Mouse (Mus musculus): ENCODE measurements around the gene Gdf2. TPM values are rescaled to one million over a fixed set of nuclear protein-coding genes. Genes with fewer than 3 reads are reported as not detected.
A peak's percentile ranks its signal among the peaks of the same experiment; 100 is the strongest.

Gdf2 gene
- polyA plus RNA-seq, 1 experiment = not detected

DNA sequence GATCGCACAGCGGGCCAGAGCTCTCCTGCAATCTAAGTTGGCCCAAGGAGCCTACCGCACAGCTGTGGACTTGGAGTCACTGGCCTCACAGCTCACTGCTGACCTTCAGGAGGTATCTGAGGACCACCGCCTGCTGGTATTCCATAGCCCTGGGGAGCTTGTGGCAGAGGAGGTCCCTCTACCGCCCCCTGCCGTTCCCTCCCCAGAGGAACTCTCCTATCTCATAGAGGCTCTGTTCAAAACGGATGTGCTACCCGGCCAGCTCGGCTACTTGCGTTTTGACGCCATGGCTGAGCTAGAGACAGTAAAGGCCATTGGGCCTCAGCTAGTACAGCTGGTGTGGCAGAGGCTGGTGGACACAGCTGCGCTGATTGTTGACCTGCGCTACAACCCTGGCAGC, 15.2 kb downstream of the Gdf2 start:
- Histone ChIP-seq H3K27me3 (ENCODE audit: control insufficient read depth, insufficient read depth, low read length) (no peaks in the 10 kb centered on the region), H3K4me1 (ENCODE audit: control insufficient read depth, insufficient read depth, low read length) (peaks cover 9% of the 10 kb centered on the region), H3K27ac (ENCODE audit: control insufficient read depth, insufficient read depth, low read depth, low read length) (no peak overlapping the region), H3K36me3 (ENCODE audit: control insufficient read depth, insufficient read depth, low read length) (no peaks in the 10 kb centered on the region), H3K4me3 (ENCODE audit: control insufficient read depth, low read depth, low read length) (peak overlapping the region; percentile 17)
- peak; percentile 60; the same call in 1 of the 2 replicates for TF ChIP-seq CTCF (IDR thresholded peaks at IDR 0.05; ENCODE audit: control insufficient read depth, insufficient read depth, insufficient replicate concordance, low read depth, low read length)
- no peak for TF ChIP-seq POLR2A (IDR thresholded peaks at IDR 0.05; ENCODE audit: control insufficient read depth, low read depth, low read length)

- no peak overlapping the region for H3K27ac ChIP-seq (ENCODE audit: control insufficient read depth, insufficient read depth, low read depth, low read length)
- no peaks in the 10 kb centered on the region for H3K36me3 ChIP-seq (ENCODE audit: control insufficient read depth, insufficient read depth, low read length)
- H3K4me1 ChIP-seq (ENCODE audit: control insufficient read depth, insufficient read depth, low read length) = peaks cover 9% of the 10 kb centered on the region
- no peak for TF ChIP-seq CTCF (IDR thresholded peaks at IDR 0.05; ENCODE audit: control insufficient read depth, insufficient read depth, insufficient replicate concordance, low read depth, low read length)
- TF ChIP-seq POLR2A (IDR thresholded peaks at IDR 0.05; ENCODE audit: control insufficient read depth, low read depth, low read length) = no peak
- H3K27me3 ChIP-seq (ENCODE audit: control insufficient read depth, insufficient read depth, low read length) = no peaks in the 10 kb centered on the region
- H3K4me3 ChIP-seq (ENCODE audit: control insufficient read depth, low read depth, low read length) = no peak overlapping the region
Observed at GRCm38 (mm10) chr14:33958186-33958585, 17.3 kb downstream of the Gdf2 start.

- Histone ChIP-seq H3K4me3 (ENCODE audit: control insufficient read depth, low read depth, low read length) (no peak overlapping the region), H3K4me1 (ENCODE audit: control insufficient read depth, insufficient read depth, low read length) (peaks cover 9% of the 10 kb centered on the region), H3K27ac (ENCODE audit: control insufficient read depth, insufficient read depth, low read depth, low read length) (no peak overlapping the region), H3K36me3 (ENCODE audit: control insufficient read depth, insufficient read depth, low read length) (no peaks in the 10 kb centered on the region), H3K27me3 (ENCODE audit: control insufficient read depth, insufficient read depth, low read length) (no peaks in the 10 kb centered on the region)
- TF ChIP-seq POLR2A (IDR thresholded peaks at IDR 0.05; ENCODE audit: control insufficient read depth, low read depth, low read length) (no peak), CTCF (IDR thresholded peaks at IDR 0.05; ENCODE audit: control insufficient read depth, insufficient read depth, insufficient replicate concordance, low read depth, low read length) (no peak)
Observed at GRCm38 (mm10) chr14:33958841-33959240, 18.0 kb downstream of the Gdf2 start.

GRCm38 (mm10) chr14:33959341-33959740, 18.5 kb downstream of the Gdf2 start:
- Histone ChIP-seq H3K4me3 (ENCODE audit: control insufficient read depth, low read depth, low read length) (no peak overlapping the region), H3K36me3 (ENCODE audit: control insufficient read depth, insufficient read depth, low read length) (no peaks in the 10 kb centered on the region), H3K27me3 (ENCODE audit: control insufficient read depth, insufficient read depth, low read length) (no peaks in the 10 kb centered on the region), H3K4me1 (ENCODE audit: control insufficient read depth, insufficient read depth, low read length) (peaks cover 9% of the 10 kb centered on the region), H3K27ac (ENCODE audit: control insufficient read depth, insufficient read depth, low read depth, low read length) (no peak overlapping the region)
- TF ChIP-seq POLR2A (IDR thresholded peaks at IDR 0.05; ENCODE audit: control insufficient read depth, low read depth, low read length) = no peak
- TF ChIP-seq CTCF (IDR thresholded peaks at IDR 0.05; ENCODE audit: control insufficient read depth, insufficient read depth, insufficient replicate concordance, low read depth, low read length) = peak; percentile 74; the same call in 1 of the 2 replicates

DNA sequence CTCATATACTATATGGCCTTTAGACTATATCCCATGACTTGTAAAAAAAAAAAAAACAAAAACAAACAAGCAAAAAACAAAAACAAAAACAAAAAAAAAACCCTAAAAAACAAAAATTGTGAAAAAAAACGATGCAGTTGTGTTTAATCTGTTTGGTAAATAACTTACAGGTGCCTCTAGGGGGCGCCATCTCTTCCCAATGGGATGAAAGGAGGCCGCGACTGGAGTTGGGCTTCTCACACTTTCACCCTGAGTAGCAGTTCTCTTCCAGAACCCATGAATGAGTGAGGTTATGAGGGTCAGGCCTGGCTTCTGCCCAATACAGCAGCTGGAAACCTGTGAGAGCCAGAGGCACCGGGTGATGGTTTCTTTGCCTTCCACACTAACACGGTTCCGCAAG, 24.8 kb downstream of the Gdf2 start:
- no peaks in the 10 kb centered on the region for H3K36me3 ChIP-seq (ENCODE audit: control insufficient read depth, insufficient read depth, low read length)
- peaks cover 6% of the 10 kb centered on the region for H3K4me1 ChIP-seq (ENCODE audit: control insufficient read depth, insufficient read depth, low read length)
- no peak overlapping the region for H3K27ac ChIP-seq (ENCODE audit: control insufficient read depth, insufficient read depth, low read depth, low read length)
- H3K4me3 ChIP-seq (ENCODE audit: control insufficient read depth, low read depth, low read length) = peak overlapping the region; percentile 76
- H3K27me3 ChIP-seq (ENCODE audit: control insufficient read depth, insufficient read depth, low read length) = no peaks in the 10 kb centered on the region
- TF ChIP-seq POLR2A (IDR thresholded peaks at IDR 0.05; ENCODE audit: control insufficient read depth, low read depth, low read length) (no peak), CTCF (IDR thresholded peaks at IDR 0.05; ENCODE audit: control insufficient read depth, insufficient read depth, insufficient replicate concordance, low read depth, low read length) (peak; percentile 61)

GRCm38 (mm10) chr14:33972679-33973078, 31.8 kb downstream of the Gdf2 start:
- H3K36me3 ChIP-seq (ENCODE audit: control insufficient read depth, insufficient read depth, low read length) = no peaks in the 10 kb centered on the region
- H3K4me3 ChIP-seq (ENCODE audit: control insufficient read depth, low read depth, low read length) = no peak overlapping the region
- no peaks in the 10 kb centered on the region for H3K27me3 ChIP-seq (ENCODE audit: control insufficient read depth, insufficient read depth, low read length)
- no peaks in the 10 kb centered on the region for H3K4me1 ChIP-seq (ENCODE audit: control insufficient read depth, insufficient read depth, low read length)
- H3K27ac ChIP-seq (ENCODE audit: control insufficient read depth, insufficient read depth, low read depth, low read length) = no peak overlapping the region
- no peak; the same call in 1 of the 2 replicates for TF ChIP-seq CTCF (IDR thresholded peaks at IDR 0.05; ENCODE audit: control insufficient read depth, insufficient read depth, insufficient replicate concordance, low read depth, low read length)
- no peak for TF ChIP-seq POLR2A (IDR thresholded peaks at IDR 0.05; ENCODE audit: control insufficient read depth, low read depth, low read length)

DNA sequence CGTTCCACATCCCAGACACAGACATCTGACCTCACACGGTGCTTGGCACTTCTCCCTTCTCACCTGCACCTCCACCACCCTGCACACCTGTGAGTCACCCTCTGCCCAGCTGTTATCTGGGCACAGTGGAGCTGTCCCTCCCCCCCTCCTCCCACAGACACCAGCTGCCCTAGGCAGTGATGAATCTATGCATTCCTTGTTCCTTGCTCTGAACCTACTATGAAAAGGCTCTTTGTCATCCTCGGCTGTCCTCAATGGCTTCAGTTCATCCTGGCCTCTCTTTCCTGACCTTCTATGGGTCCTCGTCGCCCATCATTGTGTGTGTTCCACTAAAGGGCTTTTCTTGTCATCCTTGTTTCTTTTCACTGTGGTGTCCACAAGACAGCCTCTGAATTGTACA, 33.9 kb downstream of the Gdf2 start:
- H3K27ac ChIP-seq (ENCODE audit: control insufficient read depth, insufficient read depth, low read depth, low read length) = no peak overlapping the region
- peaks cover 4% of the 10 kb centered on the region for H3K4me1 ChIP-seq (ENCODE audit: control insufficient read depth, insufficient read depth, low read length)
- TF ChIP-seq CTCF (IDR thresholded peaks at IDR 0.05; ENCODE audit: control insufficient read depth, insufficient read depth, insufficient replicate concordance, low read depth, low read length) = no peak
- no peak for TF ChIP-seq POLR2A (IDR thresholded peaks at IDR 0.05; ENCODE audit: control insufficient read depth, low read depth, low read length)
- no peaks in the 10 kb centered on the region for H3K36me3 ChIP-seq (ENCODE audit: control insufficient read depth, insufficient read depth, low read length)
- H3K27me3 ChIP-seq (ENCODE audit: control insufficient read depth, insufficient read depth, low read length) = no peaks in the 10 kb centered on the region
- H3K4me3 ChIP-seq (ENCODE audit: control insufficient read depth, low read depth, low read length) = no peak overlapping the region

GRCm38 (mm10) chr14:33977748-33978147, 36.9 kb downstream of the Gdf2 start:
- Histone ChIP-seq H3K27ac (ENCODE audit: control insufficient read depth, insufficient read depth, low read depth, low read length) (no peak overlapping the region), H3K27me3 (ENCODE audit: control insufficient read depth, insufficient read depth, low read length) (no peaks in the 10 kb centered on the region), H3K36me3 (ENCODE audit: control insufficient read depth, insufficient read depth, low read length) (no peaks in the 10 kb centered on the region), H3K4me1 (ENCODE audit: control insufficient read depth, insufficient read depth, low read length) (peaks cover 4% of the 10 kb centered on the region), H3K4me3 (ENCODE audit: control insufficient read depth, low read depth, low read length) (no peak overlapping the region)
- no peak for TF ChIP-seq POLR2A (IDR thresholded peaks at IDR 0.05; ENCODE audit: control insufficient read depth, low read depth, low read length)
- no peak for TF ChIP-seq CTCF (IDR thresholded peaks at IDR 0.05; ENCODE audit: control insufficient read depth, insufficient read depth, insufficient replicate concordance, low read depth, low read length)

All from testis, adult 2 months (tissue).